Mouse (Mus musculus) left cerebral cortex, adult 8-10 months (tissue): ENCODE data around the gene Xk. TPM values are rescaled to one million over a fixed set of nuclear protein-coding genes. Genes with fewer than 3 reads are reported as not detected.
"Not testable (repeated sequence)": the region's sequence is repeated elsewhere in the genome, so short reads cannot be mapped to it uniquely, and the experiment has no call there.

Experiments used
- DNase-seq, 2 experiments: peaks; one replicate each; pipeline ENCODE4 v3.0.0; 2022; ENCODE audit warnings: low spot score in 2 of 2
- total RNA-seq, 4 experiments: library from RNA; stranded (reverse); gene quantifications; 2 replicates each; pipeline ENCODE4 v1.2.4; 2022

Xk gene
- total RNA-seq, 4 experiments from 2014 or later: 11.4 to 16.7 (median 14.8) TPM

DNA sequence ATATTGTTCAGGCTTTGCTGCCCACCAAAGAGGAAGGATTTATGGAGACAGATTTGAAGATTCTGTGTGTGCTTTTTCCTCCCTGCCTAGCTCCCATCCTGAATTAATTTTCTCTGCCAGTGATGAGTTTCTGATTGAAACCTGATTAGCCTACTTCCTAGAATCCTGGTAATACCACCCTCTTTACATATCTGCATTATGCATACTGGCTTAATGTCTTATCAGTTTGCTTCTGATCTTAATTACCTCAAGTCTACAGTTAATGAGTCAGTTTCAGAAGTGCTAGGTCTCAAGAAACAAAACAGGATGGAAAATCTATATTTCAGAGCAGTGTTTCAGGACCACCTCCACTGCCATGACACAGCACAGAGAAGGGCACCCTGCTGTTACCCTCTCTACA lies 43.9 kb downstream of the Xk start:
- not testable (repeated sequence) for DNase-seq

DNA sequence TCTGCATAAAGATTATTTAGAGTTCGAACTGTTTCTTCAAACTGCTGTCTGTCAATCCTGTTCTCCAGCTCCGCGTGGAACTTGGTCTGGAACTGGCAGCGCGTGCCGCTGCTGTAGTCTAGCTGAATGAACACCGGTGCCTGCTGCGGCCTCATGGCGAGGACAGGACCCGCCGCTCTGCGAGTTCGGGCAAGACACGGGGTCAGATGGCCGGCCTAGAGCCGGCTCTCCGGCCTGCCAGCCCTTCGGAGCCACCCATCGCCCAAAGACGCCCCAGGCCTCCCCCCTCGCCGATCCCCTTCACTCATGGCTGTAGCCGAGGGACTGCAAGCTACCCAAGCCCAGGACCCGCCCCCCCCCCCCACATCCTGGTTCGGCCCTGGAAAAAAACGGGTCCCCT lies 55.4 kb downstream of the Xk start:
- not testable (repeated sequence) for DNase-seq

GRCm38 (mm10) chrX:9332366-9332962 lies 59.9 kb downstream of the Xk start:
- not testable (repeated sequence) for DNase-seq

- not testable (repeated sequence) for DNase-seq
Measured at GRCm38 (mm10) chrX:9333035-9333434, 60.5 kb downstream of the Xk start.

GRCm38 (mm10) chrX:9334996-9335395 lies 62.4 kb downstream of the Xk start:
- DNase-seq: not testable (repeated sequence)

DNA sequence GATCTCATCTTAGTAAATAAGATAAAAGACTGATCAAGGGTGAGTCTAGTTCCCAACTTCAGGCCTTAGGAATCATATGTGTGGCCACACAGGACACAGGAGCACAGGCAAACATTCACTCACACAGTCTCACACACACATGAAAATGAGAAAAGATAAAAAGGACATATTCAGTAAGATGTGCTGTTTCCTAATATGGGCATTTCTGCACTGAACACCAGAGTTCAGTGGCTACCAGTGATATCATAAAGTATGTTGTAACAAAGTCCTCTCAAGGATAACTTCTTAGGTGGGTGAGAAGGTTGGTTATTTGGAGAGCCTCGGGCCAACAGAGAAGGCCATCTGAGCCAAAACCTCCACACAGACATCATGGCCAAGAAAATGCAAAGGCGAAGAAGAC lies 77.8 kb downstream of the Xk start, which contains the start of gene H2al1k:
H2al1k (plus strand) TSS at position 301 of the 400 bp plus-strand sequence.
- not testable (repeated sequence) for DNase-seq

Other genes starting within 250 kb of the Xk start
- not detected for gene Fthl17e, start 239.3 kb upstream of the Xk start, total RNA-seq
- gene Fthl17f, start 209.7 kb upstream of the Xk start, total RNA-seq: not detected
- gene 4930402K13Rik, start 168.2 kb upstream of the Xk start, total RNA-seq: not detected
- 1 to 10 TPM; 5.5 to 7.1 (median 6.4) TPM for gene Lancl3, start 72.9 kb upstream of the Xk start, total RNA-seq
- not detected for gene Gm14862, start 15.9 kb upstream of the Xk start, total RNA-seq
- under 1 TPM in 2 of 4 experiments, not detected in 2; 0.81 to 0.98 TPM for gene H2al1m, start 11.0 kb downstream of the Xk start, total RNA-seq
- gene H2al1k, start 77.9 kb downstream of the Xk start, total RNA-seq: 1 to 10 TPM in 1 of 4 experiments, not detected in 3; 1.2 TPM
- gene Cybb, start 215.0 kb downstream of the Xk start, total RNA-seq: 1 to 10 TPM in 2 of 4 experiments, under 1 TPM in 2; 0.87 to 3.0 (median 1.9) TPM